Mouse (Mus musculus): ENCODE measurements around the gene Mdfic. TPM values are rescaled to one million over a fixed set of nuclear protein-coding genes. Genes with fewer than 3 reads are reported as not detected.
A peak's percentile ranks its signal among the peaks of the same experiment; 100 is the strongest.

Gene Mdfic
- total RNA-seq, 2 experiments from 2014 or later, result 17.7 to 22.0 TPM

DNA sequence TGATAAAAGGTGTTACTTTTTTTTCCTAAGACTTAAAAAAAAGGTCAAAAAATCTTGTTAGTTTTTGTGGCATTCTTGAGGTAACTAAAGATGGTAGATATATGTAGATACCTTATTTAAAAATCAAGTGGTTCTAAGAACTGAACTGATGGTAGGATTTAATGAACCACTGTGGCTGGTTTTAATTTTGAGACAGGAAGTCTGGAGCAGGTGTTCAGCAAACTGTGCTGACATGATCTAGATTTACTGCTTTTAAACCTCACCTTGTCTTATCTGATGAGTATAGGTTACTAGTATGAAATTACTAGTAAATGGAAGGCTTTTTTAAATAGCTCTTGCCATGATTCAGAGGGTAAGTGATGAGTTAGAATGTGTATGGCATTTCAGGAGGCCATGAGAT lies 59.7 kb downstream of the Mdfic start:
- DNase-seq, result no peak
- intact Hi-C loops (cut with DNase I), result no loop called here

DNA sequence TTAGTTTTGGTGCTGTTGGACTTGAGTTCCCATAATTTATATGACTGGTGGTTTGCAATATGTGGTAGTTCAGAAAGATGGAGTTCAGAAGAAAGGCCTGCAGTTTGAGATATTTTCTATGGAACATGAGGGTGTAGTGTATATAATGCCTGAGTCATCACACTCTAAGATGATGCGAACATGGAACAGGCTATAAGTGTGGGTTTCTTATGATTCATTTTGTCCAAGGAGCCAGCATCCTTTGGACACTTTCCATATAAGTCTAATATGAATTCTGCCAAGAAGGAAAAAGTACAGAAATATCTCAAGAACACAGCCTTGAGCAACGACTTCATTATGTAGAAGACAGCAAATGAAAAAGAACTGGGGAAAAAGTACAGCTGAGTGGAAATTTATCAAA lies 60.2 kb downstream of the Mdfic start:
- intact Hi-C loops (cut with DNase I), result no loop called here
- no peak for DNase-seq

DNA sequence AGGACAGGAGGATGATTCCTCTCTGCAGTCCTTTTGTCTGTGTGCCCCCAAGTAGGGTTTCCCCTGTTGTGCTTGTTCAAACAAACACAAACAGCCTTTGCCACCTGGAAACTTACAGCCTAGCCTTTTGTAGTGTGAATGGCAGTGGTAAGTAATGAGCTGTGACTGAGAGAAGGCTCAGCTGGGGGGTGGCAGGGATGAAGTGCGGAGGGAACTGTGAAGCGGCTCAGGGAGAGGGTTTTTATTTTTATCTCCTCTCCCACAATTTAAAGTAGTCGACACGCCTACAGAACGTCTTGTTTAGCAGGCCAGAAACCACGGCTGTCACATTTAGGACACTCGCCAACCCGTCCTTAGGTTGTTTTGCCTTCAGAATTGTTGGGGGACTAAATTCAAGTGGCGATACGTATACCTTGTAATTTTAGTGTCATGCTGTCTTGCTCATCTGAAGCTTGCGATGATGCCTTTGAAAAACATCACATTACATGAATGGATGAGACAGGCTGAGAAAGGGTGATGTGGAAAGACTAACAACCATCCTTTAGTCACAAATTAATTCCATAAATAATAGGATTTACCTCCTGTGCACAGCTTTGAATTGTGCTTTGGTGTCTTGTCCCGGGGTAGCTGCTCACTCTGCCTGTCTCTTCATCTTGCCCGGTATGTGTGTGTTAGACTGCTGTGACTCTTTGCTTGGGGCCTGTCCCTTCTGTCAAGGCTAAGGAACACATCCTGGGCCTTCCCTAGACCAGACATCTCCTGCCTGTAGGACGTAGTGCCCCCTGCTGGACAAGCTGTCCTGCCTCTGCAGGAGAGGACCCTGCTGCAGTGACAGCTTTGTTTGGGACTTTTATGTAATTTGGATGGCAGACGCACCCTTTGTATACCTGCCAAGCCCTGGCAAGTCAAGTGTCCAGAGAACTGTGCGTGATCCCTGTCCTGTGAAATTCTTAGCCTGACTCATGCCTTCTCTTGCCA lies 69.4 kb downstream of the Mdfic start:
- intact Hi-C loops (cut with DNase I), result loop anchor here (2.0 kb wide), 1 partner anchor 69 kb away; the partner anchor contains the start of gene Mdfic
- DNase-seq, result peak; percentile 84 to 88

DNA sequence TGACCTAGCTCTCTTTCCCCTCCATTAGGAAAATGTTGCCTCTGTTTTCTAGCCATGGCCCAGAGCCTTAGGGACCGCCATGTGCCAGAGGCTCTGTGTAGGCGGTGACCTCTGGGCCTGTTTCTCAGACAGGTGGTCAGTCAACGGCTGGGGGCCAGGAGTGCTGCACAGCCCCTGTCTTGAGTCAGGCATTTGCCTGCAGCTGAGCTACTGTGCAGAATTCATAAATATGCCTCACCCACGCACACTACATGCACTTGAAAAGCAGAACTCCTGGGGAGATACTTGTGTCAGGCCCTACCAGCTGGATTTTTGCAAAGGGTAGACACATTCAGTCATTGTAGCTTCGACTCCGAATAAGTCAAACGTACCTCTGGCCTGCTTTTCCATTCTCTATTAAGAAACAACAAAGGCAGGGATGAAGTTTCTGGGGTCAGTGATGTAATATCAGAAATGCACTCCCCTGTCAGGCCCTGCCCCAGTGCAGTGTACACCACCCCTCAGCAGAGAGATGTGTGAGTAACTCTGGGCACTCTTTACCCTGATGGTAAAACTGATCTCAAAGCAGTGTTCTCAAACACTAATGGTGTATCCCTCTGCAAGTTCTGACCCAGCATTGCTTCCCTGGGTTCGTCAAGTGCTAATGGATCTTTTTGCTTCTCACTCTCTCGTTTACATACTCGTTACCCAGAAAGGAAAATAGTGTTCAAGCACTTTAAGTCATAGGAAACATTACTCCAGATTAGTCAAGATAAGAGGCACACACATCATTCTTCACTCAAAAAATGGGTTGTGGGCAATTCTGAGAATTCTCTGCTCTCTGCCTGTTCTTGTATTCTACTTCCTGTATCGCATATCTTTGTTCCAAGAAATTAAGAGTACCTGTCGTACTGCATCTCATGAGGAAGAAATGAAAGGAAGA lies 72.5 kb downstream of the Mdfic start:
- intact Hi-C loops (cut with DNase I), result no loop called here
- DNase-seq, result peak; percentile 23 to 31

DNA sequence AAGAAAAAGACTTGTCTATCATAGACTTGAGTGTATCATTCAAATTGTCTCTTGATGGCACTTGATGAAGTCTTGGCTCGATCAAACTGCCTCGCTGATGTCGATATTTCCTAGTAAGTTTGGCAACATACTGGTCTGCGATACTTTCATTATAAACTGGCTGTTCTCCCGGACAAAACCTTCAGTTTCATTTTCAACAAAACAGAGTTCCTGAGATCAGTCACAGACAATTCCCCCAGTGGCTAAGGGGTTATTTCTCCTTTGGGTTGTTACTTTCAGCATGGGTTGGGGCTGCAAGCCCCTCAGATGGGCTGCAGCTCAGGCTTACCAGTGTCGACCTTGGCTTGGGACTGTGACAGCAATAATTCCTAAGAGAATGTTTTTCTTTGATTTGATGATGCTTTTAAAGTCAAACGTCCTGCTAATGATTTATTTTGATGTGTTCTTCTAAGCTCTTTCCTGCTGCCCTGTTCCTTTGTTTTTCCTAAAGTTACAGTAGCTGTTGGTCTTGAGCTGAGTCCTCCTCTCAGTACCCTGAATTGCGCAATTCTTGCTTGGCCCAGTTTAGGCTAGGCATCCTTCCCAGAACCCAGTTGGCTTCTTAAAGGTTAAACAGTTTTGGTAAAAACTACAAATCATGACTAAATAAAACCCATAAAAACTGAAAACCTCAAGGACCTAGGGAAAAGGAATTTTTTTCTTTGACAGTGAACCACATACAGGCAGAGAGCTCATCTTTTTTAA lies 73.3 kb downstream of the Mdfic start:
- peak; percentile 53 to 56 for DNase-seq
- intact Hi-C loops (cut with DNase I), result no loop called here

DNA sequence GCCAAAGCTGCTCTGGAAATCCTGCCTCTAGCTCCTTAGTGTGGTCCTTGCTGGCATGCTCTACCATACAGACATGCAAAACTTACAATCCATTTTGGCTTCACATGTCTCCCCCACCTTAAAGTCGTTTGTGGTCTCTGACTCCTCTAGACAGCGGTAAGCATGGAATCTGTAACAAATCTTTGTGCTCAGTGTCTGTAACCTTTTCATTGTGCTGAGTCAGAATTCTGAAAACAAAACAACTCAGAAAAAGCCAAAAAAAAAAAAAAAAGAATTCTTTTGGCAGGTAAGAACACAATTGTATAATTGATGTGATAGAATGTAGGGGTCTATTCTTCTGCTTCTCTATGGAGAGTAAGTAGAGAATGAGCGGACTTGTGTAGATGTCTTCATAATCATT lies 74.3 kb downstream of the Mdfic start:
- intact Hi-C loops (cut with DNase I), result no loop called here

DNA sequence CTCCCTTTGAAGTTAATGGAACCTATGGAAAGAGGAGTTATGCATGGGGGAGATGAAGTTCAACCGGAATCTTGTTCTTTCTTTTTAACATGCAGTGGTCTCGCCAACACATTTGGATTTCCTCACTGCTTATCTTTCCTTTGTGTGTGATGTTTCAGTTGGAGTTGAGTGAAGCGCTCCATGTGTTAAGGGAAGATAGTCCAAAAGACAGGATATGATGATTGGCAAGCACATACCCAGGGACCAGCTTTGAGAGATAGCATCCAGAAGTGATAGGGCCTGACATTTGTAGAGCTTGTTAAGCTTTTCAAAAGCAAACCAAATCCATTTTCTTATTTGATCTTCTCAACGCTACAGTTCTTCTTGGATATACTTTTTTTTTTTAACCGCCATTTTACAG lies 86.9 kb downstream of the Mdfic start:
- no peak for DNase-seq
- intact Hi-C loops (cut with DNase I), result no loop called here

More for the DNA sequence above, 74.3 kb downstream of the Mdfic start:
- DNase-seq, result no peak

DNA sequence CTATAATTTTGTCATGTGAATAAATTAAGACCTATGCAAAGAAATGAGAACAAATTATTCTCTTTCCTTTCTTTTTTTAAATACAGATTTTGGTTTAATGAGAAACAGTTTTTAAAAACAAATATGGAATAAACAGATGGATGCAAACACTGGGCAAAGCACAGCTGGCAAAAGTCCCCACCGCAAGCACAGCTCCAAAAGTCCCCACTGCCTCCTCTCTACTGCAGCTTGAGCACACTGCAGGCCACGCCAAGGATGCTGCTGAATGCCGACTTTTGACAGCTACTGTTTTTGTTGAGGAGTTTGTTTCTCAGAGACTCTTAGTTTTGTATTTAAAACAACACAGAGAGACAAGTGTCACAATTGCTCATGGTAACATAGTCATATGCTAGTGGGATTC lies 104.8 kb downstream of the Mdfic start:
- no peak for DNase-seq
- intact Hi-C loops (cut with DNase I), result no loop called here

DNA sequence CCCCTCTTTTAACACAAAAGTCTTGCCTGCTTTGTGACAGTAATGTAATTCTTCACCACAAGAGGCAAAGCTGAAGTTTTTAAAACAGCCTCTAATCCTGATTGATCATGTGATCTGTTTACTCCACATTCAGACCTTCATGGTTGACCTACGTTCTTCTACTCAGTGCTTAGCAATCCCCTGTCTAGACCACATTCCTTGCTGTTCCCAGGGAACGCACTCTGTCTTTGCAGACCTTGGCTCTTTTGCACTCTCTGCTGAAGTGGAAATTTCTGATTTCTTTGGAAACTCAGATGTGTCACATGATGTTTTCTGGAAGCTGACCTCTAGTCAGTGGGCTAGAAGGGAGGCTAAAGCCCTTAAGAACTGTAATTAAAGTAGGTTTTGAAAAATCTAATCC lies 109.4 kb downstream of the Mdfic start:
- intact Hi-C loops (cut with DNase I), result no loop called here
- DNase-seq, result no peak

DNA sequence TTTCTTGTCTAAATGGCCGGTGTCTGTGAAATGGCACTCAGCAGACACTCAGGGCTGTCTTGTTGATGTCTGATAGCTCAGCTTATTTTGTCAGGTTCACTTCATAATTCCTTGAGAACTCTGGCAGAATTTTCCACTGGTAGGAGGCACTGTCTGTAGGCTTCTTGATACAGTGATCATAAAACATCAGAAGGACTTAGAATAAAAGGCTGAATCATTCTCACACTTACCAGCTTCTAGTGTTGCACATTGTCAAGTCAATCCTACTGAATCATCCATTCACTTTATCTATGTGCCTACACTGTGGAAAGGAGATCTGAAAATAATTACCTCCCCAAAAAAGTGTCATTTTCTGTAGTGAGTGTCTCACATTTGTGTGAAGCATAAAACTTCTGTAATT lies 110.2 kb downstream of the Mdfic start:
- intact Hi-C loops (cut with DNase I), result no loop called here
- no peak for DNase-seq

DNA sequence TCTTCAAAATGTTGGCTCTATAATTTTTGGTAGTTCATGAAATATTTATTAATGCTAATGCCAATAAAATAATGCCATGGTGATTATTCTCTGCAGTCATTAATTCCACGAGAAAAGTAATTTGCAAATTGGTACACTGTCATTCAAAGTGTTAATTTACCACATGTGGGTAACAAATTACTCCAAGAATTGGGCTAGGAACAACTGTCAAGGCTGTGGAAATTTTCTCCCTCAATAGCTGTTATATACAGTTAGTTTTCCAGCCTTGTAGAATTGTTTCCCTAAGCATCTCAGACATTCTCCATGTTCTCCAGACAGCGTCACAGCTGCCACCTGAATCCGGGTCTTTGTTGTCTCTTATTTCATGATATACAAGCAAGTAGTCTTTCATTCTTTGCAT lies 117.2 kb downstream of the Mdfic start:
- DNase-seq, result no peak
- intact Hi-C loops (cut with DNase I), result no loop called here

DNA sequence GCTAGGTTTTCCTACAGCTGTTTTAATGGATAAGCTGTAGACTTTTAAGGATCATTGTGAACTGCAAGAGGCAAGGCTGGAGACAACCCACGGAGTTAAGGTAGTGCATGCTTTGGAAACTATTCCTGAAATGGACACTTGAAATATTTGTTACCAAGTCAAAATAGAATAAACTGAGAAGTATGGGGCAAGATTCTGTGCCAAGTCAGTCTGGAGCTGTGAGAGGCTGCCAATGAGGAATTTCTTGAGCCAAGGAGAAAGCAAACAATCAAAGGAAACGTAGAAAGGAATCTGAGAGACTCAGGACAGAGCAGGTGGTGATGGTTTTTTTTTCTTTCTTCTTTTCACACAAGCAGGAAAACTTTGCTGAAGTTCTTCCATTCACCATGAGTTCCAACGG lies 119.4 kb downstream of the Mdfic start:
- no peak for DNase-seq
- intact Hi-C loops (cut with DNase I), result no loop called here

DNA sequence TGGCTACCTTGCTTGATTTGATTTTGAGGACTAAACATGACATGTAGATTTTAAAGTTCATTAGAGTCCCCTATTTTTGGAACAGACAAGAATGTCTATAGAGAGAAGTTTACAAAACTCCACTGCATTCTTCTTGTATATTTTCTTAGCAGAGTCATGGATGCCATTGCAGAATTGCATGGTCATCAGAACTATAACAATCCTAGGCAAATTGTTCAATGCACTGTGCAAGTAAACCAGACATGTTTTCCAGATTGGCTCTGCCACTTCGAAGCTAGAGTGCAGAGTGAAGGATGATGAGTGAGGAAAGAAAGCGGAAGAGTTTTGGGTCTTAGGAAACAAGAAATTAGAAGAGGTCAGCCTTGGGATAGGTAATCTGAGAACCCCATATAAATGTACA lies 120.0 kb downstream of the Mdfic start:
- intact Hi-C loops (cut with DNase I), result no loop called here
- no peak for DNase-seq

DNA sequence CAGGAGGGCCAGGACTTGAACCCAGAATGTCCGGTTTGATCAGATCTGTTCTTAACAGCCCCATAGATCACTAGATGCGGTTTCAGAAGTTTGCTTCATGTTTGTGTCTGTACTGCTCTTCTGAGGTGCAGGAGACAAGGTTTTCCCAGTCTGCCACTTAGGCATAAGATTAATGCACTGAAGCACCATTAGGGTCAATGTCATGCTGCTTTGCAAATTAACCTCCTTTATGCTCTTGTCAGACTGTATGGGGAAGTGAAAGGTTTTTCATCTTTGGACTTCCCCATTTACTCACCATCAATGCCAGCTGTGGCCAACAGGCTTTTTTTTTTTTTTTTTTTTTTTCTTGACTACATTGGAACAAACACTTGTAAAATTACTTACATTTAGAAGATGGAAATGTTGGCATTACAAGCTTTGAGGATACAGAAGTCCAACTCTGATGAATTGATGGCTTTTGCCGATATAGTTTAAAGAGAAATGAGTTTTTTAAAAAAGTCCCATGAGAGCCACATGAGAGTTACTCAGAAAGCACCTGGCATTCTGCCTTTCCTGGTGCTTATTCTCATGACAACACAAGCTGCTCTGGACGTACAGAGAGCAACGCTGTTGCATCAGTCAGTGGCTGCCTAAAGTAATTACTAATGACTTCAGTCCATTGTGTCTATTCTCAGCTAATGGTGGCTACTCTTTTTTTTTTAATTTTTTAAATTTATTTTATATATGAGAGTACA lies 121.2 kb downstream of the Mdfic start:
- intact Hi-C loops (cut with DNase I), result no loop called here
- no peak for DNase-seq

DNA sequence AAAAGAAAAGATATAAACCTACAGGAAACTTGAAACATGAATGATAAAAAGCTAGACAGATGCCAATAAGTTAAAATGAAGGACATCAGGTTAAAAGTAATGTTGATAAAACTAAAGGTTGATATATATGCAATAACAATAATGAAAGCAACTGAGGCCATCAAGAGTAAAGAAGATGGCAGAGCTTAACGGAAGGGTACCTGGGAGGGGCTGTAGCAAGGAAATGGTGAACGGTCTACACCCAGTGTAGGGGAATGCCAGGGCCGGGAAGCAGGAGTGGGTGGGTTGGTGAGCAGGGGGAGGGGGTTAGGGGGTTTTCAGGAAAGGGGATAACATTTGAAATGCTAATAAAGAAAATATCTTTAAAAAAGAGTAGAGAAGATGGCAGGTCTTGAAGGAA lies 122.8 kb downstream of the Mdfic start:
- DNase-seq, result no peak
- intact Hi-C loops (cut with DNase I), result no loop called here

DNA sequence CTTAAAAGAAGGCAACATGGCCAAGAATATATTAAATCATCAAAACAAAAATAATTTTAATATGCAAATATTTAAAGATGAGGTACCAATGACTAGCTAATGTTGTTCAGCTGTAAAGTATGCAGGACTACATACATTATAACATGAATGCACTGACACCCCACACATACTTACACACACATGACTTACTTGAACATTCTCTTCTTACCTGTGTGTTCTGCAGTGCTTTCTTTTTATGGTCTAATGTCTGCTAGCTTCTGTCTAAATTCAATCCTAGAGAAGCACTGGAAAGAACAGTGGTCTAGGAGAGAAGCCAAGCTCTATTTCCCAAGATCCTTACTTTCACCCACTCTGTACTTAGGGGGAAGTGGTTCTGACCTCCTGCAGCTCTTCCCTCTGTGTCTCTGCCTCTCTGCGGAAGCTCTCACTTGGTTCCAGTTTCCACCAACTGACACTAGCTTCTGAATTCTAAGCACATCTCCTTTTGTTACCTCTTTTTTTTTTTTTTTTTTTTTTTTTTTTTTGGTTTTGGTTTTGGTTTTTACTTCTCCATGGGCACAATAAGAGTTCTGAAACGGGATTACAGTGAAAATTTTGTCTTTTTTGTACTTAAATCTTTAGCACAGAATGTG lies 125.4 kb downstream of the Mdfic start:
- DNase-seq, result no peak
- intact Hi-C loops (cut with DNase I), result no loop called here

Measured in heart, postnatal 14 days (tissue).